Mouse (Mus musculus) G1E (cell line): ENCODE measurements around the gene C5ar1. TPM values are rescaled to one million over a fixed set of nuclear protein-coding genes. Genes with fewer than 3 reads are reported as not detected.
"Not testable (repeated sequence)": the region's sequence is repeated elsewhere in the genome, so short reads cannot be mapped to it uniquely, and the experiment has no call there.

ENCODE experiments used
- ATAC-seq: 2 replicates; pipeline ENCODE4 v1.8.0; 2016; ENCODE audit warnings: mild to moderate bottlenecking; ENCODE audit not compliant: insufficient number of reproducible peaks, poor library complexity, low FRiP score, severe bottlenecking; ENCODE audit errors: extremely low read depth
- DNase-seq: peaks from one replicate; pipeline ENCODE4 v3.0.0; 2012; ENCODE audit warnings: low spot score
- H3K27me3 ChIP-seq: 2 replicates; pipeline ENCODE4 v1.6.1; 2012; ENCODE audit warnings: mild to moderate bottlenecking, low read length, inconsistent platforms; ENCODE audit not compliant: insufficient read depth
- H3K36me3 ChIP-seq: replicated peaks from 2 replicates; pipeline ENCODE3; 2012; ENCODE audit warnings: mild to moderate bottlenecking, inconsistent platforms
- H3K4me1 ChIP-seq: 2 replicates; pipeline ENCODE4 v1.6.1; 2012; ENCODE audit warnings: low read depth, low read length, inconsistent platforms, mixed read lengths; ENCODE audit not compliant: insufficient read depth
- H3K4me3 ChIP-seq: 2 replicates; pipeline ENCODE4 v1.5.1; 2012; ENCODE audit warnings: low read depth, mild to moderate bottlenecking, inconsistent platforms, low read length, moderate library complexity, mixed read lengths
- H3K9me3 ChIP-seq: replicated peaks from 2 replicates; pipeline ENCODE4 v1.6.1; 2012; ENCODE audit warnings: inconsistent platforms
- CTCF ChIP-seq: IDR thresholded peaks from 2 replicates; pipeline ENCODE4 v1.5.1; 2012; ENCODE audit warnings: low read depth, low read length, inconsistent platforms, mixed read lengths
- GATA1 ChIP-seq: IDR thresholded peaks from 2 replicates; pipeline ENCODE4 v1.6.1; 2012; ENCODE audit warnings: borderline replicate concordance, low read length, inconsistent platforms, mixed read lengths
- GATA2 ChIP-seq: IDR thresholded peaks from 2 replicates; pipeline ENCODE4 v1.6.1; 2012; ENCODE audit warnings: low read depth, low read length, inconsistent platforms, borderline replicate concordance
- POLR2AphosphoS5 ChIP-seq: IDR thresholded peaks from 2 replicates; pipeline ENCODE4 v1.6.1; 2012; ENCODE audit warnings: low read depth, low read length, inconsistent platforms; ENCODE audit not compliant: insufficient replicate concordance
- TAL1 ChIP-seq: conservative IDR thresholded peaks from 2 replicates; pipeline ENCODE4 v1.6.1; 2012; ENCODE audit warnings: low read depth, low read length, inconsistent platforms, mixed read lengths
- polyA plus RNA-seq: library from polyadenylated mRNA; stranded (reverse); fragments of >175 nt; gene quantifications from 2 replicates; pipeline ENCODE4 v1.2.3, GENCODE M21; 2012
- total RNA-seq, 2 experiments: library from RNA; stranded (forward) in 1 of 2; stranded (reverse) in 1 of 2; fragments of 200-1000 nt in 1 of 2; fragments of >200 nt in 1 of 2; fragmentation: Nextera tagmentation in 1 of 2; gene quantifications; 2 replicates each; pipeline ENCODE4 v1.2.3; 2014 to 2017

Gene C5ar1
- total and polyA plus RNA-seq, 3 experiments = 0.16 TPM; not detected in 2

- Histone ChIP-seq H3K9me3 (no peaks in the 10 kb centered on the region), H3K27me3 (no peaks in the 10 kb centered on the region), H3K4me3 (no peak overlapping the region), H3K36me3 (peaks cover 62% of the 10 kb centered on the region), H3K4me1 (peaks cover 50% of the 10 kb centered on the region)
- no peak for TF ChIP-seq POLR2AphosphoS5
- no peak for ATAC-seq
- DNase-seq = no peak
Observed at GRCm38 (mm10) chr7:16271139-16271538, 11.8 kb upstream of the C5ar1 start.

- not testable (repeated sequence) for ATAC-seq, H3K4me3 ChIP-seq, H3K27me3 ChIP-seq, DNase-seq, H3K9me3 ChIP-seq
- peaks cover 32% of the 10 kb centered on the region for H3K36me3 ChIP-seq
- peaks cover 14% of the 10 kb centered on the region for H3K4me1 ChIP-seq
Observed at GRCm38 (mm10) chr7:16266593-16266992, 7.3 kb upstream of the C5ar1 start.

GRCm38 (mm10) chr7:16265856-16266255, 6.5 kb upstream of the C5ar1 start:
- Histone ChIP-seq H3K27me3 (0 out of 2 replicates have a peak, but pooled peaks cover 4% of the 10 kb centered on the region), H3K9me3 (no peaks in the 10 kb centered on the region), H3K4me3 (no peak overlapping the region), H3K36me3 (peaks cover 25% of the 10 kb centered on the region), H3K4me1 (peaks cover 9% of the 10 kb centered on the region; the same call in 1 of the 2 replicates)
- no peak for TF ChIP-seq CTCF
- no peak for TF ChIP-seq GATA2
- no peak for TF ChIP-seq POLR2AphosphoS5
- TF ChIP-seq TAL1 = no peak
- no peak for TF ChIP-seq GATA1
- ATAC-seq (no peak), DNase-seq (no peak)

- H3K36me3 ChIP-seq = peaks cover 13% of the 10 kb centered on the region
- H3K9me3 ChIP-seq = no peaks in the 10 kb centered on the region
- H3K27me3 ChIP-seq = peaks cover 4% of the 10 kb centered on the region
- no peak overlapping the region for H3K4me3 ChIP-seq
- ATAC-seq = no peak
- 0 out of 2 replicates have a peak, but pooled peaks cover 5% of the 10 kb centered on the region for H3K4me1 ChIP-seq
- no peak for TF ChIP-seq TAL1
- no peak for TF ChIP-seq POLR2AphosphoS5
- no peak for TF ChIP-seq GATA2
- no peak for TF ChIP-seq GATA1
- no peak for TF ChIP-seq CTCF
- DNase-seq = no peak
Observed at GRCm38 (mm10) chr7:16263843-16264242, 4.5 kb upstream of the C5ar1 start.

GRCm38 (mm10) chr7:16263015-16263787, 3.9 kb upstream of the C5ar1 start:
- DNase-seq (peak; percentile 48), ATAC-seq (no peak)
- Histone ChIP-seq H3K4me1 (0 out of 2 replicates have a peak, but pooled peaks cover 5% of the 10 kb centered on the region), H3K27me3 (peaks cover 4% of the 10 kb centered on the region), H3K36me3 (peaks cover 6% of the 10 kb centered on the region), H3K9me3 (no peaks in the 10 kb centered on the region), H3K4me3 (no peak overlapping the region)
- peak; percentile 60; the same call in 1 of the 2 replicates for TF ChIP-seq CTCF
- TF ChIP-seq GATA2 = no peak

- H3K27me3 ChIP-seq = peaks cover 9% of the 10 kb centered on the region
Observed at GRCm38 (mm10) chr7:16261097-16261496, 1.8 kb upstream of the C5ar1 start.

GRCm38 (mm10) chr7:16257830-16258229, 1.5 kb downstream of the C5ar1 start:
- Histone ChIP-seq H3K9me3 (no peaks in the 10 kb centered on the region), H3K4me3 (no peak overlapping the region), H3K27me3 (peaks cover 12% of the 10 kb centered on the region), H3K4me1 (0 out of 2 replicates have a peak, but pooled peaks cover 5% of the 10 kb centered on the region), H3K36me3 (no peaks in the 10 kb centered on the region)
- ATAC-seq (no peak), DNase-seq (no peak)
- TF ChIP-seq GATA2 (no peak), CTCF (no peak), GATA1 (no peak), POLR2AphosphoS5 (no peak), TAL1 (no peak)

More at GRCm38 (mm10) chr7:16261097-16261496, 1.8 kb upstream of the C5ar1 start:
- no peak for ATAC-seq
- Histone ChIP-seq H3K4me3 (no peak overlapping the region), H3K36me3 (peaks cover under 1% of the 10 kb centered on the region), H3K9me3 (no peaks in the 10 kb centered on the region), H3K4me1 (0 out of 2 replicates have a peak, but pooled peaks cover 5% of the 10 kb centered on the region)
- no peak for DNase-seq
- no peak for TF ChIP-seq GATA1
- no peak for TF ChIP-seq POLR2AphosphoS5
- no peak for TF ChIP-seq GATA2
- no peak for TF ChIP-seq CTCF
- no peak for TF ChIP-seq TAL1

GRCm38 (mm10) chr7:16255963-16256362, 3.4 kb downstream of the C5ar1 start:
- not testable (repeated sequence) for H3K4me1 ChIP-seq, H3K4me3 ChIP-seq, DNase-seq, H3K36me3 ChIP-seq, ATAC-seq, H3K9me3 ChIP-seq
- peaks cover 13% of the 10 kb centered on the region for H3K27me3 ChIP-seq
